Mouse (Mus musculus) heart, embryonic 13.5 days (tissue): ENCODE measurements at regions not wholly inside any gene's neighbourhood (a gene's known extent, or its start where the extent isn't known, plus 50 kb on each side); places are given as distances from the start of the nearest gene placed in this dataset.
A peak's percentile ranks its signal among the peaks of the same experiment; 100 is the strongest.

Experiments used
- ATAC-seq: fragments of 200-750 bp; cut with Nextera tagmentation; 2 replicates; pipeline ENCODE4 v1.8.0; 2017; ENCODE audit warnings: moderate TSS enrichment; ENCODE audit not compliant: insufficient number of reproducible peaks, low FRiP score, low TSS enrichment; ENCODE audit errors: extremely low read depth
- H3K27ac ChIP-seq: fragments of 300-500 bp; sonication (generic); replicated peaks from 2 replicates; pipeline ENCODE4 v1.5.1; 2015; ENCODE audit warnings: moderate library complexity, mild to moderate bottlenecking, inconsistent platforms
- H3K27me3 ChIP-seq: fragments of 300-500 bp; sonication (generic); replicated peaks from 2 replicates; pipeline ENCODE4 v1.6.1; 2015; ENCODE audit warnings: mild to moderate bottlenecking, inconsistent platforms
- H3K36me3 ChIP-seq: fragments of 300-500 bp; sonication (generic); 2 replicates; pipeline ENCODE4 v1.6.1; 2015; ENCODE audit warnings: mild to moderate bottlenecking, inconsistent platforms
- H3K4me1 ChIP-seq: fragments of 300-500 bp; sonication (generic); 2 replicates; pipeline ENCODE4 v1.6.1; 2015; ENCODE audit warnings: inconsistent platforms
- H3K4me2 ChIP-seq: fragments of 300-500 bp; sonication (generic); 2 replicates; pipeline ENCODE4 v1.6.1; 2015; ENCODE audit warnings: inconsistent platforms, mild to moderate bottlenecking, moderate library complexity
- H3K4me3 ChIP-seq: fragments of 300-500 bp; sonication (generic); 2 replicates; pipeline ENCODE4 v1.5.1; 2015; ENCODE audit warnings: moderate library complexity, mild to moderate bottlenecking, inconsistent platforms
- H3K9ac ChIP-seq: fragments of 300-500 bp; sonication (generic); 2 replicates; pipeline ENCODE4 v1.6.1; 2015; ENCODE audit warnings: inconsistent platforms, mild to moderate bottlenecking, moderate library complexity
- H3K9me3 ChIP-seq: fragments of 300-500 bp; sonication (generic); 2 replicates; pipeline ENCODE4 v1.6.1; 2016; ENCODE audit warnings: inconsistent platforms
- WGBS: fragments of 180-500 bp; shearing (Covaris S2); methylation state at CpG from one replicate; pipeline ENCODE4 v1.1.7; 2015; ENCODE audit warnings: mixed read lengths; 5-methylcytosine and 5-hydroxymethylcytosine counted together

DNA sequence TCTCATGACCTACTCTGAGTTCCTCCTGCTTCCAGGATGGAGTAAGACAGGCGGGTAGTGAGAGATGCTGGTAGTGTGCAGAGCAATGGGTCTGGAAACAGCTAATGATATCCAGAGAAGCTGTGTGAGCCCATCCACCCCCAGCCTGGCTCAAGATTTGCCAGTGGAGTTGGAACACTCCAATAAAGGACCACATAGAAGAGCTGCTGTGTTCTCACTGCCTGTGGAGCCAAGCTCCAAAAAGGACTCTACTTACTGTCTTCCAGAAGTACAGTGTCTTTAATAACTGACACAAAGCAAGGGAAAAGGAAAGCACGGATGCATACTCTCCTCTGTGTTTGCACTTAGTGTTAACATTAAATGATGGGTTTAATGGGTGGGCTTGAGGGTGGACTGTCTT is 138.0 kb upstream of the Dnajc19 start:
- Histone ChIP-seq H3K9me3 (no peaks in the 10 kb centered on the region), H3K27ac (no peak overlapping the region), H3K36me3 (no peaks in the 10 kb centered on the region), H3K27me3 (no peaks in the 10 kb centered on the region), H3K4me2 (no peak overlapping the region), H3K4me3 (no peak overlapping the region), H3K9ac (no peak overlapping the region), H3K4me1 (no peaks in the 10 kb centered on the region)
- ATAC-seq = no peak
- 77% methylated on average over 2 of the region's 2 CpGs for WGBS

DNA sequence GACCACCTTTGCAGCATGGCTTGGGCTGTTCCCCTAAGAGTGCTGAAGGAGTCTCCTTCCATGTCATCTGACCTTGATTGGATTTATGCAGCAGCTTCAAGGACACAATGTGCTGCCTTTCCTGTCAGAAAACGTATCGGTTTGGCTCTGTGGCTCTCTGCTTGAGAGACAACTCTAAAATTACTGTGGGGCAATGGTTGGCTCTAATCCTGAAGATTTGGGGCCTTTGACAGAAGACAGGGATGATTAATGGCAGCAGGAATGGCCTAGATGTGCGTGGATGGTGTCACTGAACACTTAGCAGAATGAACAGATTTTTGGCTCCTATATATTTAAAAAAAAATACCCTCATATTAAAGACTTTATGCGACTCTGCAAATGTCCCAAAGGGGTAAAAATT is 136.8 kb upstream of the Dnajc19 start:
- H3K4me1 ChIP-seq = no peaks in the 10 kb centered on the region
- H3K4me2 ChIP-seq = no peak overlapping the region
- WGBS = 70% methylated on average over 4 of the region's 4 CpGs
- H3K9me3 ChIP-seq = no peaks in the 10 kb centered on the region
- no peak overlapping the region for H3K4me3 ChIP-seq
- H3K27me3 ChIP-seq = no peaks in the 10 kb centered on the region
- no peak overlapping the region for H3K27ac ChIP-seq
- no peaks in the 10 kb centered on the region for H3K36me3 ChIP-seq
- no peak overlapping the region for H3K9ac ChIP-seq
- ATAC-seq = no peak

DNA sequence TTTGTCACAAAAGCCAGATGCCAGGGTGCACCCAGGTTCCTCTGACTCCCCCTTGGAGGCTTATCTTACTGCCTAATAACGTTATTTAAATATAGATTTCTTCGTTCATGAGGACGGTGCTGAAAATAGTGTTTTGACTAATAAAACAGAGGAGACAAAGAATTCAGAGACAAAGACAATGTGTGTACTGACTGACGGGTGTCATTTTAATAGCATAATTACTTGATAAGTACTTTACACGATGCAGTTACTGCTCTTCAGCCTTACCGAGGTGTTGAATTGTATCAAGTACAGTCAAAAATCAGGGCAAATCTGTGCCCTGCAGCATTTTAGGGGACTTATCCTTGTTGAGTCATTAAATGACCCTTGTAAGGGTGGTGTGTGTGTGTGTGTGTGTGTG is 133.1 kb upstream of the Dnajc19 start:
- H3K4me2 ChIP-seq = no peak overlapping the region
- no peaks in the 10 kb centered on the region for H3K27me3 ChIP-seq
- no peaks in the 10 kb centered on the region for H3K36me3 ChIP-seq
- WGBS = 72% methylated on average over 6 of the region's 6 CpGs
- no peak for ATAC-seq
- H3K4me3 ChIP-seq = no peak overlapping the region
- no peak overlapping the region for H3K27ac ChIP-seq
- no peaks in the 10 kb centered on the region for H3K4me1 ChIP-seq
- no peak overlapping the region for H3K9ac ChIP-seq
- 0 out of 2 replicates have a peak, but pooled peaks cover 4% of the 10 kb centered on the region for H3K9me3 ChIP-seq

DNA sequence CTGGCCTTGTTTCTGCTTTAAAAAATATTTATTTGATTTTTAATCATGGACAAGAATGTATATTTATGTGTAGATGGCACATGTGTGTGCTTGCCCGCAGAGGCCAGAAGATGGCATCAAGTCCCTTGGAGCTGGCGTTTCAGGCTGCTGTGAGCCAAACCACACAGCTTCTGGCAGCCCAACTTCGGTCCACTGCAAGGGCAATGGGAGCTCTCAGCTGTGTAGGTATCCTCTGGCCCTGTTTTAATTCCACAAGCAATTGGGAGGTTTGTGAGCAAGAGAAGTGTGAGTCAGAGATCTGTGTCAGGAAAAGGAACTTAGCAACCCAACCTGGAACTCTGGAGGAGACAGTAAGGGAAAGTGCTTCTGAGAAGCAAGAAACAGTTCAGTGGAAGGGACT is 125.3 kb upstream of the Dnajc19 start:
- 0 out of 2 replicates have a peak, but pooled peaks cover 4% of the 10 kb centered on the region for H3K9me3 ChIP-seq
- no peaks in the 10 kb centered on the region for H3K4me1 ChIP-seq
- H3K27ac ChIP-seq = no peak overlapping the region
- no peaks in the 10 kb centered on the region for H3K27me3 ChIP-seq
- no peak overlapping the region for H3K4me3 ChIP-seq
- no peak overlapping the region for H3K9ac ChIP-seq
- ATAC-seq = no peak
- WGBS = 85% methylated on average over 3 of the region's 3 CpGs
- H3K4me2 ChIP-seq = no peak overlapping the region
- H3K36me3 ChIP-seq = no peaks in the 10 kb centered on the region

DNA sequence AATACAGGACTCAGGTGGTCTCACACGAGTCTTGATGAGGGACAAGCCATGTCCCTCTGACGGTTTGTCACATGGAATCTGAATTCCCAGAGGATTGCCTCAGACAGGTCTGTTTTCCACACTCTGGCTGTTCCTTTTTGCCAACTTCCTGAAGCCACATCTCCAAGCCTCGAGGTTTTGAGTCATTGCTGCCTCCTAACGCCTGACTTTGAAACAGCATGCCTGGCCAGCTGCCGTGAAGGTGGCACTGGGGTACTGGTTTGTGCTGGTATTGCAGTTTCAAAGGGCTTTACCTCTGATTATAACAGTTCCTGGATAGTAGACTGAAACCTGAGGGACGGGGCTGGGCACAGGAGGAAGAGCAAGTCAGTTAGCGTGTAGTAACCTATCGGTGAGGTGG is 117.1 kb upstream of the Dnajc19 start:
- ATAC-seq = no peak
- Histone ChIP-seq H3K9ac (no peak overlapping the region), H3K4me1 (no peaks in the 10 kb centered on the region), H3K27me3 (peaks cover 37% of the 10 kb centered on the region), H3K4me3 (no peak overlapping the region), H3K27ac (no peak overlapping the region), H3K4me2 (no peak overlapping the region), H3K36me3 (no peaks in the 10 kb centered on the region), H3K9me3 (no peaks in the 10 kb centered on the region)
- 23% methylated on average over 8 of the region's 8 CpGs for WGBS

DNA sequence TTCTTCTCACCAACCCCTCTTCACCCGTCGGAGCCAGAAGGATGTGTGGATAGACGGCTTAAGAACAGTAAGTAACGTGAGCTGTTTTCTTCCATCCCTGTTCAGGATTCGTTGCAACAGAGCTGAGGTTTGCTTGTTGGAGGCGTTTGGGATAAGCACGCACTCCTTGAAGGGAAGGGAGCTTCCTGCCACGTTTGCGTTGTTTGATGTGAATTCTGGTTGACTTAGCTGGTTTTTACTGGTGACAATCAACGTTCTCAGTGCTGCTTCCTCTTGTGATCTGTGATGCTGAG is 116.0 kb upstream of the Dnajc19 start:
- no peaks in the 10 kb centered on the region for H3K4me1 ChIP-seq
- WGBS = 8% methylated on average over 10 of the region's 10 CpGs
- no peaks in the 10 kb centered on the region for H3K9me3 ChIP-seq
- peak overlapping the region; percentile 37; the same call in 1 of the 2 replicates for H3K9ac ChIP-seq
- no peak for ATAC-seq
- H3K4me3 ChIP-seq = peak overlapping the region; percentile 10; the same call in 1 of the 2 replicates
- H3K36me3 ChIP-seq = no peaks in the 10 kb centered on the region
- H3K27ac ChIP-seq = no peak overlapping the region
- peak overlapping the region; percentile 47 for H3K4me2 ChIP-seq
- H3K27me3 ChIP-seq = peaks cover 37% of the 10 kb centered on the region

DNA sequence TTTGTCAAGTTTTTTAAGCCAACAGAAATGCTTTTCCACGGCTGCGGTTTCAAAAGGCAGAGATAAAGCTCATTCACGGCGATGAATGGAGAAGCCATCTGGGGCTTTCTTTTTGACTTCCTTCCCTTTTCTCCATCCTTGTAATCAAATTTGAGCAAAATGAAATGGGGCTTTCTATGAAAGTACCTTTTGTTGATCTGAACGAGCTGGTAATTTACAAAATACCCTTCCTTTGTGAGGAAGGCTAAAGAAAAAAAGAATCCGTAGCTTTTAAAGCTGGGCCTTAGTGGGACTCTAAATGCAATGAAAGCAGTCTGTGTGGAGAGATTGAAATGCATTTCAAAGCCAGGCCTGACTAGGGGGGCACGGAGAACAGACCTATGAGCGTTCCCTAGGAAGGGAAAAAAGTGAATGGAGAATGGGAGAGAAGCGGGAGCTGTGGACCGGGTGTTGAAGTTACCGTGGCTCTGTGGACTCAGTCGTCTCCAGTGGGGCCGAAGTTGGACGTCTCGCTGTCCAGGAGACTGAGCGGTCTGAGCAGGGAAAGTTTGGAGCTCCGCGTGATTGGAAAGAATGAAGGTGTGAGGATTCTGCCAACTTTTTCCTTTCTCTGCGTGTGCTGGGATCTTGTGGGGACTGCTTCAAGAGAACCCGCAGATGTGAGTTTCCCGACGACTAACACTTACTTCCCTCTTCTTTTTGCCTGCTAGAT is 115.5 kb upstream of the Dnajc19 start:
- ATAC-seq = no peak
- 37% methylated on average over 22 of the region's 22 CpGs for WGBS
- peak overlapping the region; percentile 10; the same call in 1 of the 2 replicates for H3K4me3 ChIP-seq
- H3K9ac ChIP-seq = peak overlapping the region; percentile 37; the same call in 1 of the 2 replicates
- peaks cover 37% of the 10 kb centered on the region for H3K27me3 ChIP-seq
- no peaks in the 10 kb centered on the region for H3K9me3 ChIP-seq
- no peak overlapping the region for H3K27ac ChIP-seq
- H3K4me2 ChIP-seq = peak overlapping the region; percentile 47
- no peaks in the 10 kb centered on the region for H3K4me1 ChIP-seq
- H3K36me3 ChIP-seq = no peaks in the 10 kb centered on the region

DNA sequence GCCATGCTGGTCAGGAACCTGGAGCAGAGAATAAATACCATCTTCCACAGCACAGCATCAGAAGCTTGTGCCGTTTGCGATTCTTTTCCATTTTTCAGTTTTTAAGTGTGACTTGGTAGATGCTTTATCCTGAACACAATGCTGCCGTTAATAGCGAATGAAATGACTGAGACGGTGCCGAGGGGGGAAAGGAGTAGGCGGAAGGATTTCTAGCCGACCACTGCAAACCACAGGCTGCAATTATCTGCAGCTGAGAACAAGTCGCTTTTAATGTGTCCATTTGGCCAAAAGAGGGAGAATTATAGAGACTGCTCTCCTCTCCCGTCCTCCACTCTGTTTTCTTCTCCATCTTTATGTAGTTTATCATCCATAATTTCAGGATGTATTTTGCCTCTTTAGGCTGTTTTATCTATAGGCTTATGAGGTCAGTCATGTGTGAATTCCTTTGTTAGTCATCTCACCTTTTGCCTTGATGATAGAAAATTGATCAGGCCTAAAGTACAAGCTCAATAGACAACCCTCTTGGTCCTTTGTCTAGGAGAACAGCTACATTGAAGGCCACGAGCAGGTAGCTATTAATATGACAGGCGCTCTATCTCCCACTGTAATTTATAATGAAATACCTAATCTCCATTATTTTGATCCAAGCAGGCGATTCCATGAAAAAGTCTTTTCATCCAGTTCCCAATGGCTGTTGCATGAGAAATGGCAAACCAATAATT is 114.8 kb upstream of the Dnajc19 start:
- Histone ChIP-seq H3K4me3 (no peak overlapping the region), H3K36me3 (no peaks in the 10 kb centered on the region), H3K9ac (no peak overlapping the region), H3K4me1 (no peaks in the 10 kb centered on the region), H3K9me3 (no peaks in the 10 kb centered on the region), H3K27me3 (peaks cover 37% of the 10 kb centered on the region), H3K27ac (no peak overlapping the region), H3K4me2 (no peak overlapping the region)
- ATAC-seq = no peak
- WGBS = 76% methylated on average over 13 of the region's 13 CpGs

DNA sequence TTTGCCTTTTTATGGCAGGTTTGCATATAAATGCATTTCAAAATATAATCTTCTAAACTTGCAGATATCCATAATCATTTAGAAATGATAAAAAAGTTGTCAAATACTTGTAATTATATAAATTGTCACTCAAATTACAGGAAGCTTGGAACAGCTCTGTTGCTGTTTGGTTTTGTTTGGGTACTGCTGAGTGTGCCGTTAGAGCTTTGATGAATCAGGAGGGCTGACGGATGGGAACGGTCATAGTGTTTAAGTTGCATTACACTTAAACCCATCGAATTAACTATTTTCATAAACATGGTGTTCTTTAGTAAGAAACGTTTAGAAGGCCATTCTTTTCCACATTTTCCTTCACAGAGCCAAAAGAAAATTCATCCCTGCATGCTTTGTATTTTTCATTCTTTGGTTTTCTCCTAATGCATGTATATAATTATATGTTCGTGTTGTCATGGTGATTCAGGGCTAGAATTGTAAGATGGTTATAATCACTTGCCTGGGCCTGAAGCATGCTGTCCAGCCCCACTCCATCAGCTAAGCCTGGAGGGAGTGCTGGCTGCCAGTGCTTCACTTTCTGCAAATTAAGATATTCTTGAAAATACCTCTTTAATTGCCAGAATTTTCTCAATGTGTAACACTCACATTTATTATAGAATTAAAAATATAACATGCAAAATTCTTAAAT is 92.4 kb upstream of the Dnajc19 start:
- Histone ChIP-seq H3K27ac (no peak overlapping the region), H3K9ac (no peak overlapping the region), H3K9me3 (0 out of 2 replicates have a peak, but pooled peaks cover 2% of the 10 kb centered on the region), H3K27me3 (no peaks in the 10 kb centered on the region), H3K4me2 (no peak overlapping the region), H3K4me1 (no peaks in the 10 kb centered on the region), H3K36me3 (no peaks in the 10 kb centered on the region), H3K4me3 (no peak overlapping the region)
- no peak for ATAC-seq
- WGBS = 71% methylated on average over 6 of the region's 6 CpGs

DNA sequence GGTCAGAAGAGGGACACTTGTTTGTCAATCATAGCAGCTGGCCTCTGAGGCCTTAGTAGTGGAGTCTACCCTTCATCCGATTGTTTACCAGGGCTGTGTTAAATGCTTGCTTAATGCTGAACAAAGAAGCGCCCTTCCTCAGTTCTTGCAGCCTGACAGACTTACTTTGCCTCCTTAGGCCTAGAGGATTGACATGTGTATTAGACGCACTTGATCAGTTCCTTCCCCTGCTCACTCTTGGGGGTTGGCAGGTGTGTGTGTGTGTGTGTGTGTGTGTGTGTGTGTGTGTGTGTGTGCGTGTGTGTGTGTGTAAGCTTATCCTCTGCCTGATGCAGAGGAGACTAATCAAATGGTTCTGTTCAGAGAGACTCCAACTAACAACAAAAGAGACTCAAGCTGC is 91.8 kb upstream of the Dnajc19 start:
- Histone ChIP-seq H3K36me3 (no peaks in the 10 kb centered on the region), H3K27ac (no peak overlapping the region), H3K9ac (no peak overlapping the region), H3K9me3 (0 out of 2 replicates have a peak, but pooled peaks cover 2% of the 10 kb centered on the region), H3K4me1 (no peaks in the 10 kb centered on the region), H3K27me3 (no peaks in the 10 kb centered on the region), H3K4me3 (no peak overlapping the region), H3K4me2 (no peak overlapping the region)
- 76% methylated on average over 4 of the region's 4 CpGs for WGBS
- no peak for ATAC-seq

DNA sequence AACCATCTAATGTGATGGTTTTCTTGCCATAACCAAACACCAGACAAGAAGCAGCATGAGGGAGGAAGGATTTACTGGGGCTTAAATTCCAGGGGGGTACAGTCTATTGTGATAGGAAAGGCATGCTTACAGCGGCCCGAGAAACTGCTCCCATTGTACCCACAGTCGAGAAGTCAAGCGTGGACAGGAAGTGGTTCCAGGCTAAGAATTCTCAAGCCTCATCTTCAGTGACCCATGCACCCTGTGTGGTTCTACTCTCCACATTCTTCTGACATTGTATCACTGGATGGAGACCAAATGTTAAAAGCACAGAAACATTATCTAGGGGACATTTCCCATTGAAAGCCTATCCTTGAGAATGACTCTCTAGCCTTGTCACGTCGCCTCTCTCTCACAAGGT is 90.8 kb upstream of the Dnajc19 start:
- no peak overlapping the region for H3K9ac ChIP-seq
- no peaks in the 10 kb centered on the region for H3K27me3 ChIP-seq
- no peak; the same call in 1 of the 2 replicates for ATAC-seq
- H3K27ac ChIP-seq = no peak overlapping the region
- no peak overlapping the region for H3K4me2 ChIP-seq
- H3K9me3 ChIP-seq = no peaks in the 10 kb centered on the region
- no peaks in the 10 kb centered on the region for H3K36me3 ChIP-seq
- H3K4me3 ChIP-seq = no peak overlapping the region
- H3K4me1 ChIP-seq = no peaks in the 10 kb centered on the region
- 72% methylated on average over 6 of the region's 6 CpGs for WGBS
